Mouse (Mus musculus) spleen, adult 2 months (tissue): Measurements from ENCODE around the gene Teddm1b.
"Not testable (repeated sequence)": the region's sequence is repeated elsewhere in the genome, so short reads cannot be mapped to it uniquely, and the experiment has no call there.

Experiments
- CTCF ChIP-seq: fragments of 200-500 bp; IDR thresholded peaks from 2 replicates; pipeline ENCODE4 v1.5.1; 2011; ENCODE audit warnings: mild to moderate bottlenecking, inconsistent platforms; ENCODE audit not compliant: insufficient read depth, insufficient read length, insufficient replicate concordance; ENCODE audit errors: extremely low read depth
- POLR2A ChIP-seq: fragments of 200-500 bp; IDR thresholded peaks from 2 replicates; pipeline ENCODE4 v1.6.1; 2011; ENCODE audit warnings: low read depth, low read length, inconsistent platforms

DNA sequence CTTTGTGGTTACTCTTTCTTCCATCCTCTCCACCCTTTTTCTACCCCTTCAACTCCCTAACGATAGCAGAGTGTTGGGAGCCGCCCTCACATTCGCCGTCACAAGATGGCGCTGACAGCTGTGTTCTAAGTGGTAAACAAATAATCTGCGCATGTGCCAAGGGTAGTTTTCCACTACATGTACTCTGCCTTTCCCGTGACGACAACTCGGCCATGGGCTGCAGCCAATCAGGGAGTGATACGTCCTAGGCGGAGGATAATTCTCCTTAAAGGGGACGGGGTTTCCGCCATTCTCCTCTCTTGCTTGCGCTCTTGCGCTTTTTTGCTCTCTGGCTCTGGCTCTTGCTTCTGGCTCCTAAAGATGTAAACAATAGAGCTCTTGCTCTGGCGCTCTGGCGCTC, 6.2 kb downstream of the Teddm1b start:
- not testable (repeated sequence) for TF ChIP-seq CTCF, POLR2A
